Mouse (Mus musculus) liver, adult 2 months (tissue): Measurements from ENCODE around the gene Prrg4.

Experiments
- CTCF ChIP-seq: fragments of 200-500 bp; IDR thresholded peaks from 2 replicates; pipeline ENCODE4 v1.5.1; 2011; ENCODE audit warnings: low read depth, low read length, control low read depth
- POLR2A ChIP-seq: fragments of 200-500 bp; IDR thresholded peaks from 2 replicates; pipeline ENCODE4 v1.6.1; 2011; ENCODE audit warnings: low read length, control low read depth; ENCODE audit not compliant: insufficient read depth; ENCODE audit errors: extremely low read depth

DNA sequence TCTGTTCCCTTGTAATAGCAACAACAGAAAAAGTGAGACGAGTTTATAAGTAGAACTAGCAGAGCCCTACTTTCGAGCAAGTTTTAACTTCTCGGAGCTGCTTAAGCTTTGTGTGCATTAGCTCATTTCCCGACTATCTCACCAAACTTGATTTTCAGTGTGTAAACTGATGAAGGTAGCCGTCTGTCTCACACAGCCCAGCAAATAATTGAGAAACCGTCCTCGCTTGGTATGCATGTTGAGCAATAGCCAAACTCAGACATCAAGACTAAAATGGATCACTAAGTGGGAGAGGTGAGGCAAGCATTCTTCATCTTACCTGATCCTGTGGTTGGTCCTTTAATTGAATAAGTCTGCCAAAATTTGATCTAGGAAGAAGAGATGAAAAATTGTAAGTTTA lies 7.9 kb downstream of the Prrg4 start:
- TF ChIP-seq POLR2A: no peak
- no peak for TF ChIP-seq CTCF
